Mouse (Mus musculus) urinary bladder, adult 18-20 months (tissue): Measurements from ENCODE around the gene Chka.

Experiments used
- DNase-seq, 2 experiments: peaks; one replicate each; pipeline ENCODE4 v3.0.0; 2022; ENCODE audit warnings: low spot score in 2 of 2, mixed read lengths in 2 of 2

Gene Chka

GRCm38 (mm10) chr19:3916727-3917126 lies 65.2 kb downstream of the Chka start:
- DNase-seq, result no peak

- DNase-seq, result no peak
Observed at GRCm38 (mm10) chr19:3919928-3920327, 68.4 kb downstream of the Chka start.

- no peak for DNase-seq
Observed at GRCm38 (mm10) chr19:3922661-3923371, 71.2 kb downstream of the Chka start.

DNA sequence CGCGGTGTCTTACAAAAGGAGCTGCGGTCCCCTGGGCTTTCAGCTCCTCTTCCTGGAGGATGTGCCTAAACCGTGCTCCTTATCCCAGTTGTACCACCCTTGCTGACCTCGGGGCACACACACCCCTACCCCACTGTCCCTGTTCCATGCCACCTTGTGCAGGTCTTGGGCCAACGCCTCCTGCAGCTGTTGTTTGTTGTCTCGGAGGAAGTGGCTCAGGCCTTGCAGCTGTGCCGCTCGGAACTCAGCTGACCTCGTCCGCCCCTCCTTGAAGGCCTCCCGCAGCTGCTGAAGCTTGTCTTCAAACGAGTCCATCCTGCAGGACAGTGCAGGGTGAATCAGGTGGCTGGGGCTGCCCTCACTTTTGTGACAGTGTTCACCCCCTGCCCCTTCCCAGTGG lies 72.0 kb downstream of the Chka start:
- DNase-seq, result no peak

DNA sequence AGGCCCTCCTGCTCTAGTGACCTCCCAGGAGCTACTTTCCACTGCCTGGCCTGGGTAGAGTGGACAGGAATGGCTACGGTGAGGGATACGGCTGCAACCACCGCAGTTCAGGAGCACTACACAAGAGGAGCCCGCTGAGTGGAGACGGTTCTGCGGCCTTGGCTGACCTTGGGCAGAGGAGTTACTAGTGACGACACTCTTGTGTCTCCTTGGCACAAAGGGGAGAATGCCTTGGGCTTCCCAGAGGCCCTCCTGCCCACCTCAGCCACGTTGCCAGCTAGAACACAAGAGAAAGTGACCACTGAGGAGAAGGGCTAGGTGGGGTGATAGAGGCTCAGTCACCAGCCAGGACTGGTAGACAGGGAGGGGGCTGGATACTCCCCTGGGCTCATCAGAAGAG lies 72.6 kb downstream of the Chka start:
- no peak for DNase-seq

DNA sequence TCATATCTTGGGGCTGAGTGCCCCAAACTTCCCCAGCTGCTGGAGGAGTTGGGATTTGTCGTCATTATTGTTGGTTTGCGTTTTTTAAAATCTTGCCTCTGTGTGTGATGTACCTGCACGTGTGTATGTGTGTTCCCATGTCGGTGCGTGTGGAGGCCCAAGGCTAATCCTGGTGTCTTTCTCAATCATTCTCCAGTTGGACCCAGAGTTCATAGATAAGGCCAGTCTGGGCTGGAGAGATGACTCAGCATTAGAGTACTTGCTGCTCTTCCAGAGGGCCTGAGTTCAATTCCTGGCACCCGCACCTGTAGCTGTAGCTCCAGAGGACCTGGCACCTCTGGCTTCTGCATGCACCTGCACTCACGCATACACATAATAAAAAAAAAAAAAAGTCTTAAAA lies 73.3 kb downstream of the Chka start:
- no peak for DNase-seq

DNA sequence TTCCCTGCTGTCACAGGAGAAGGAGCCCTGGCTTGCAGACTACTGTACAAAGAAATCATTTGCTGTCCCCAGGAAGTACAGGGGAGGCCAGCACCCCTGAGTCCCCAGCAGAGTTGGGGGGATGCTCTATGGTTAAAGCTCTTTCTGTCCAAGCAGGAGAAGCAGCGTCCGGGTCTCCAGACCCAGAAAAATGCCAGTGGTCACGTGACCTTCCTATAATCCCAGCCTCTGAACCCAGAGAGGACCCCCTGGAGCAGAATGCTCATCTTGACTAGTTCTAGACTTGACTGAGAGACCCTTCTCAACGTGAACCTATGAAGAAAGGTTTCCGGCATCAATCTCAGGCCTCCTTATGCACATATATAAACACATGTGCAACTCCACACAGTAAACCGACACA lies 74.3 kb downstream of the Chka start:
- DNase-seq, result no peak

DNA sequence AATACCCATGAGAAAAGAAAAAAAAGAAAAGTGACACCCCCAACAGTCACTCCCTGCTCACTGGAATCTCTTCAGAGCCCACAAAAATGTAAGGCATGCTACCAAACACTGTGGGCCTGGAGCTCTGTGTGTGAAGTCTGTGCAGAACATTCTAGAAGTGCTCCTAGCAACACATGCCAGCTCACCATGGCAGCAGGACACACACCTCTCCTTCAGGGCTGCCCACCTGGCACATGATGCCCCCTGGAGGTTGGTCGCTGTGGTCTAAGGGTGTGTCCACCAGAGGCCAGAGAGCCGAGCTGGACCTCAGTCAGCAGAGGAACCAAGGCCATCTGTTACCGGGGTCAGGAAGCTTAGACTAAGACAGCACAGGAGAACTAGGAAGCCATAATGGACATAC lies 74.7 kb downstream of the Chka start:
- no peak for DNase-seq

DNA sequence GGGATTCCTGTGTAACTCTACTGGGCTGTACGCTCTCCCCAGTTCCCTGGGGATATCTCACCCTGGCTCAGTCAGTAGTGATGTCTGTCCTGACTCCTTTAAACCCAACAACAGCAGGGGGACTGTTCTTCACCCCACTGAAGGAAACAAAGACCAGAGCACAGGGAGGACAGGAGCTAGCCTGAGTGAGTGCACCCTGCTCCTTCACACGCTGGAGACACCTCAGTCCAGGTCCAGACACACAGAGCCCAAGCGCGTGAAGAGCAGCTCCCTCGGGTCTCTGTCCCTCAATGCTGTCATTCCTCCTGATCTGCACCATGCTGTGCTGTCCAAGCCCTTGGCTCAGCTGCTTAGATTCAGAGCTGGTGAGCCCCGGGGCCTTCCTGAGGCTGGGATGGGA lies 75.1 kb downstream of the Chka start:
- DNase-seq, result no peak

- DNase-seq, result no peak
Observed at GRCm38 (mm10) chr19:3927989-3928388, 76.4 kb downstream of the Chka start.

DNA sequence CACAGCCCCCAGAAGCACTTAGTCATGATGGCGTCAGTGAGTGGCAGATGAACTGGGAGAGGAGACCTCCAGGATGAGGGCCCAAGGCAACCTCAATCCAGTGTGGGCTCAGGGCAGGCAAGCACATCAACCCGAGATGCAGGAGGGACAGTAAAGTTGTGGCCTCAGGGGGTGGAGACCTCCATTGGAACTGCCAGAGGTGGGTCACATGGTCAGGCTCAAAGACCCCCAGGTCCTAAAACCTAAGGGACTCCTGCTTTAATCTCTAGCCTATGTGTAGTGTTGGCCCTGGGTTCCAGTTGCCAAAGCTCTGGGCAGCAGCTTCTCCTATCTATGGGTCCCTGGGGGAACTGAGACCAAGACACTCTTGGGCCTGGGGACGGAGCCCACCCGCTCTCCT lies 77.2 kb downstream of the Chka start:
- DNase-seq, result no peak

- peak; percentile 71 to 78 for DNase-seq
Observed at GRCm38 (mm10) chr19:3929211-3929941, 77.8 kb downstream of the Chka start, which contains the start of gene Aldh3b1. Gene Aldh3b1 (minus strand): TSS chr19:3929808.

- no peak for DNase-seq
Observed at GRCm38 (mm10) chr19:3930262-3931057, 78.9 kb downstream of the Chka start.

- no peak for DNase-seq
Observed at GRCm38 (mm10) chr19:3931716-3932115, 80.1 kb downstream of the Chka start.

DNA sequence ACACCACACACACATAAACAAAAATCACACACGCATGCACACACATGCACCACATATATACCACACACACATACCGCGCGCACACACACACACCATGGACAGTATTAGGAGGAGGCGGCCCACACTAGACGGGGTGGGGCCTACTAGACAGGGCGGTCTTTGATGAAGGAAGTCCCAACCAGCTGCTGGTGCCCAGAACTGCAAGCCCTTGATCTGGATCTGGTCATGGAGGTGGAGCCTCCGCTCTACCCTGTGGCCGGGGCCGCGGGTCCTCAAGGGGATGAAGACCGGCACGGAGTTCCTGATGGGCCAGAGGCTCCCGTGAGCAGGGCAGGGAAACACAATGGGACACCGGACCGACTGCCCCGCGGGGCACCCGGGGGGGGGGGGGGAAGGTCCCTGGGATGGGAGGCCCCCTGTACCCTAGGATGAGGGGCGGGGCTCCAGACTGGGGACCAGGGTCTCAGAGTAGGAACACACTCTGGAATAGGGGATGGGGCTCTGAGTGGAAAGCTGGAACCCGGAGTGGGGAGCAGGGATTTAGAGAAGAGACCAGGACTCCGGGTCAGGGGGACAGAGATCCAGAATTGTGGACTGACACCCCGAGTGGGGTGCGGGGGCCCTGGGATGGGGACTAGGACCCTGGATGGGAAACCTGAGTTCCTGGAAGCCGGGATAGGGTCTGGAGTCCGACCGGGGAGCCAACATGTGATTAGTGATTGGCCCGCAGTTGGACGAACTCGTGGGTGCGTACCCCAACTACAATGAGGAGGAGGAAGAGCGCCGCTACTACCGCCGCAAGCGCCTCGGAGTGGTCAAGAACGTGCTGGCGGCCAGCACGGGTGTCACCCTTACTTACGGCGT lies 83.7 kb downstream of the Chka start, which contains the start of gene Unc93b1:
Unc93b1 (plus strand) TSS at position 155 of the 864 bp plus-strand sequence.
- peak; percentile 56 to 63 for DNase-seq

GRCm38 (mm10) chr19:3935896-3936850 lies 84.6 kb downstream of the Chka start:
- DNase-seq, result peak; percentile 33 to 56

GRCm38 (mm10) chr19:3942315-3942714 lies 90.7 kb downstream of the Chka start:
- DNase-seq, result no peak

- DNase-seq, result peak in 1 of 2 experiments; percentile 31
Observed at GRCm38 (mm10) chr19:3942986-3943735, 91.6 kb downstream of the Chka start.
